Mouse (Mus musculus) kidney, embryonic 14.5 days (tissue): ENCODE measurements around the gene Gm4214. TPM values are rescaled to one million over a fixed set of nuclear protein-coding genes. Genes with fewer than 3 reads are reported as not detected.
"Not testable (repeated sequence)": the region's sequence is repeated elsewhere in the genome, so short reads cannot be mapped to it uniquely, and the experiment has no call there.

ENCODE experiments used
- ATAC-seq: fragments of 200-750 bp; cut with Nextera tagmentation; 2 replicates; pipeline ENCODE4 v1.8.0; 2017; ENCODE audit warnings: moderate number of reproducible peaks, mild to moderate bottlenecking, moderate TSS enrichment, moderate library complexity; ENCODE audit not compliant: low FRiP score, low TSS enrichment
- H3K27ac ChIP-seq: fragments of 300-500 bp; sonication (generic); 2 replicates; pipeline ENCODE4 v1.5.1; 2014; ENCODE audit warnings: low read depth, mild to moderate bottlenecking, low read length, moderate library complexity, mixed read lengths
- H3K27me3 ChIP-seq: fragments of 300-500 bp; sonication (generic); 2 replicates; pipeline ENCODE4 v1.6.1; 2014; ENCODE audit warnings: mild to moderate bottlenecking, low read length; ENCODE audit not compliant: control insufficient read depth, insufficient read depth
- H3K36me3 ChIP-seq: fragments of 300-500 bp; sonication (generic); 2 replicates; pipeline ENCODE4 v1.6.1; 2014; ENCODE audit warnings: low read length, mixed read lengths; ENCODE audit not compliant: control insufficient read depth, insufficient read depth
- H3K4me1 ChIP-seq: fragments of 300-500 bp; sonication (generic); 2 replicates; pipeline ENCODE4 v1.6.1; 2014; ENCODE audit warnings: low read length, mixed read lengths; ENCODE audit not compliant: control insufficient read depth, insufficient read depth
- H3K4me2 ChIP-seq: fragments of 300-500 bp; sonication (generic); replicated peaks from 2 replicates; pipeline ENCODE4 v1.6.1; 2014; ENCODE audit warnings: low read depth, mild to moderate bottlenecking, low read length
- H3K4me3 ChIP-seq: fragments of 300-500 bp; sonication (generic); 2 replicates; pipeline ENCODE4 v1.5.1; 2014; ENCODE audit warnings: mild to moderate bottlenecking, low read length
- H3K9ac ChIP-seq: fragments of 300-500 bp; sonication (generic); 2 replicates; pipeline ENCODE4 v1.6.1; 2014; ENCODE audit warnings: low read depth, mild to moderate bottlenecking, low read length, moderate library complexity
- H3K9me3 ChIP-seq: fragments of 300-500 bp; sonication (generic); 2 replicates; pipeline ENCODE4 v1.6.1; 2016; ENCODE audit warnings: low read length; ENCODE audit not compliant: control insufficient read depth
- WGBS: fragments of 180-500 bp; shearing (Covaris S2); extraction: QIAGEN DNeasy Blood & Tissue Kit; methylation state at CpG from one replicate; pipeline ENCODE4 v1.1.7; 2014; 5-methylcytosine and 5-hydroxymethylcytosine counted together
- polyA plus RNA-seq: library from polyadenylated mRNA; unstranded; fragments of >200 nt; fragmentation: Nextera tagmentation; extraction: Ambion mirVana; gene quantifications from 2 replicates; pipeline ENCODE4 v1.2.1, GENCODE M21; 2014

The Gm4214 gene
- polyA plus RNA-seq = not detected in 2 replicates

- not testable (repeated sequence) for H3K36me3 ChIP-seq
Measured at GRCm38 (mm10) chr7:22984573-22984972, at the start of gene Gm4214. Gm4214 (minus strand) TSS chr7:22984673.

DNA sequence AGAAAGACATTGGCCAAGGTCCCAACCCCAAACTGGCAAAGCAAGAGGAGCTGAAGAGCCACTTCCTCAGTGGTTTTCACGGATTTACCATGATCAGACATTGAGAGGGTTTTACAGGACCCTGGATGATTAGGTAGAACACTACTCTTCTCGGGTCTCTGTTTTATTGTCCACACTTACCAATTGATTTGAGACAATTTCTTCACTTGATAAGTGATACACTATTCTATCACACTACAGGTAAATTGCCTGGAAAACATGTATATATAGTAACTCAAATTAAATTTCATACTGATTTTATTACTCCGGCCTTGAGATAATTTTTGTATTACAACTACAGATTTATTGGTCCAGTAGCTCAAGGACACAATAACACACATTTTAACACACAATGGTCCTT is 35.4 kb upstream of the Gm4214 start, which contains the start of gene Gm4216:
TSS of gene Gm4216 (minus strand) at position 101 of the 400 bp plus-strand sequence.
- not testable (repeated sequence) for H3K9ac ChIP-seq, ATAC-seq, H3K4me2 ChIP-seq, H3K36me3 ChIP-seq, H3K27ac ChIP-seq, H3K9me3 ChIP-seq, H3K4me3 ChIP-seq, H3K27me3 ChIP-seq, H3K4me1 ChIP-seq
- no CpG with 5 or more reads among the region's 3 CpGs for WGBS

More at GRCm38 (mm10) chr7:22984573-22984972, at the start of gene Gm4214:
- not testable (repeated sequence) for H3K9ac ChIP-seq, H3K27ac ChIP-seq, H3K9me3 ChIP-seq, H3K4me2 ChIP-seq, H3K4me3 ChIP-seq, H3K27me3 ChIP-seq, ATAC-seq, H3K4me1 ChIP-seq
- WGBS = no CpG with 5 or more reads among the region's 5 CpGs

Other genes with a start within 250 kb of the Gm4214 start
- not detected in 2 replicates for gene Vmn1r157, start 223.0 kb downstream of the Gm4214 start, polyA plus RNA-seq
- not detected in 2 replicates for gene Vmn1r158, start 193.9 kb downstream of the Gm4214 start, polyA plus RNA-seq
- gene Vmn1r159, start 141.1 kb downstream of the Gm4214 start, polyA plus RNA-seq = not detected in 2 replicates
- gene Vmn1r160, start 113.4 kb downstream of the Gm4214 start, polyA plus RNA-seq = not detected in 2 replicates
- gene Gm4216, start 35.2 kb upstream of the Gm4214 start, polyA plus RNA-seq = not detected in 2 replicates
- gene Vmn1r163, start 70.9 kb upstream of the Gm4214 start, polyA plus RNA-seq = not detected in 2 replicates
- gene Gm8720, start 82.8 kb upstream of the Gm4214 start, polyA plus RNA-seq = not detected in 2 replicates
- gene Gm10662, start 159.8 kb upstream of the Gm4214 start, polyA plus RNA-seq = not detected in 2 replicates
- gene Vmn1r165, start 232.7 kb upstream of the Gm4214 start, polyA plus RNA-seq = not detected in 2 replicates